Mouse (Mus musculus): ENCODE data around the gene Dusp5. TPM values are rescaled to one million over a fixed set of nuclear protein-coding genes. Genes with fewer than 3 reads are reported as not detected.

The Dusp5 gene
- polyA plus RNA-seq, 1 experiment from 2014 or later: 3.8 TPM

DNA sequence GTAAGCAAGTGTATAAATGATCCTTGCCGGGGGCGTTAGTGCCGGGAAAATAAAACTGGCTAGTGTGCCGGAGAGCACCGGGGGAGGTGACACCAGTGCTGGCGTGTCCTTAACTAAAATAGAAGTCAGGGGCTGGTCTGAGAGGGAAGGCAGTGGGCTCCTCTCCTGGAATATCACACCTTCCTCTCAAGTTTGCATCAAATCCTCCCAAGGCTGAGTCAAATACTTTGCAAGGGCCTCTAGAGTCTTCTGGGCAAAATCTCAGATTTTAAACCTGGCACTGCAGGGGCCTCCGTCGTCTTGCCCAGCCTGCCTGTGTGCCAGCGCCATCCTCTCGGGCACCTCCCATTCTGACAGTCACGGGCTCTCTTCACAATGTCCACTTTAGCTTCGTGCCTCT lies 22.1 kb downstream of the Dusp5 start:
- H3K4me1 ChIP-seq: peaks cover 7% of the 10 kb centered on the region; the same call in 1 of the 2 replicates
- no peaks in the 10 kb centered on the region for H3K36me3 ChIP-seq
- no peak for ATAC-seq (ENCODE audit: low FRiP score)
- no peaks in the 10 kb centered on the region for H3K27me3 ChIP-seq (replicated peaks)
- no peak overlapping the region for H3K4me3 ChIP-seq (replicated peaks)
- 82% methylated on average over 12 of the region's 12 CpGs for WGBS
- H3K9ac ChIP-seq (replicated peaks): no peak overlapping the region
- no peaks in the 10 kb centered on the region for H3K9me3 ChIP-seq (replicated peaks)
- H3K4me2 ChIP-seq: no peak overlapping the region
- no peak overlapping the region for H3K27ac ChIP-seq (replicated peaks)

- ATAC-seq (ENCODE audit: low FRiP score): no peak
- WGBS: 36% methylated on average over 10 of the region's 10 CpGs
These were observed 23.4 kb downstream of the Dusp5 start for GRCm38 (mm10) chr19:53552216-53552786.

DNA sequence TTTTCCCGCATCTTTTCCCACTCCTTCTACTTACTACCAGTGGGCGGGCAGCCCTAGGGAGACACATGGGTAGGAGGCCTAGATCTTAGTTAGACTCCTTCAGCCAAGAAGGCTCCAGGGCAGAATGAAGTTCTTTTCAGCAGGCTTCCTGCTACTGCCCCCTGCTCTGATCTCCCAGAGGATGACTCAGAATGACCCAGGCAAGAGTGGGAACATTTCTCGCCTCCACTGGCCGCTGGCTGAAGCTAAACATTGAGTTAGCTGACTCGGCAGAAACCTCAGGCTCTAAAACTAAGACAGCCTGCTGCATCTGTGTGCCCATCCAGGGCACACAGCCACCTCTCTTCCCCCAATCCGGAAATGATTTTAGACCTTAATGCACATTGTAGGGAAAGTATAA lies 23.9 kb downstream of the Dusp5 start:
- no peak for ATAC-seq (ENCODE audit: low FRiP score)
- Histone ChIP-seq H3K9ac (replicated peaks) (no peak overlapping the region), H3K36me3 (no peaks in the 10 kb centered on the region), H3K4me3 (replicated peaks) (no peak overlapping the region), H3K27me3 (replicated peaks) (no peaks in the 10 kb centered on the region), H3K4me1 (peaks cover 9% of the 10 kb centered on the region), H3K27ac (replicated peaks) (no peak overlapping the region), H3K4me2 (no peak overlapping the region), H3K9me3 (replicated peaks) (no peaks in the 10 kb centered on the region)
- 59% methylated on average over 6 of the region's 6 CpGs for WGBS

More at GRCm38 (mm10) chr19:53552216-53552786, 23.4 kb downstream of the Dusp5 start:
- Histone ChIP-seq H3K9ac (replicated peaks) (no peak overlapping the region), H3K4me2 (no peak overlapping the region), H3K27me3 (replicated peaks) (no peaks in the 10 kb centered on the region), H3K4me3 (replicated peaks) (no peak overlapping the region), H3K27ac (replicated peaks) (no peak overlapping the region), H3K4me1 (peaks cover 9% of the 10 kb centered on the region), H3K36me3 (no peaks in the 10 kb centered on the region), H3K9me3 (replicated peaks) (no peaks in the 10 kb centered on the region)

GRCm38 (mm10) chr19:53554402-53554801 lies 25.5 kb downstream of the Dusp5 start:
- no peak for ATAC-seq (ENCODE audit: low FRiP score)
- Histone ChIP-seq H3K4me2 (no peak overlapping the region), H3K4me3 (replicated peaks) (no peak overlapping the region), H3K9me3 (replicated peaks) (no peaks in the 10 kb centered on the region), H3K9ac (replicated peaks) (no peak overlapping the region), H3K4me1 (peaks cover 8% of the 10 kb centered on the region), H3K27me3 (replicated peaks) (no peaks in the 10 kb centered on the region), H3K27ac (replicated peaks) (no peak overlapping the region), H3K36me3 (no peaks in the 10 kb centered on the region)
- WGBS: 91% methylated on average over 11 of the region's 11 CpGs

- H3K27me3 ChIP-seq (replicated peaks): no peaks in the 10 kb centered on the region
- no peak for ATAC-seq (ENCODE audit: low FRiP score)
These were observed 26.2 kb downstream of the Dusp5 start for GRCm38 (mm10) chr19:53554981-53555616.

GRCm38 (mm10) chr19:53556841-53557240 lies 27.9 kb downstream of the Dusp5 start:
- no peak overlapping the region for H3K27ac ChIP-seq (replicated peaks)

More at GRCm38 (mm10) chr19:53554981-53555616, 26.2 kb downstream of the Dusp5 start:
- H3K4me1 ChIP-seq: peaks cover 8% of the 10 kb centered on the region
- no peak overlapping the region for H3K4me3 ChIP-seq (replicated peaks)
- WGBS: 75% methylated on average over 5 of the region's 5 CpGs
- no peak overlapping the region for H3K27ac ChIP-seq (replicated peaks)
- H3K9me3 ChIP-seq (replicated peaks): no peaks in the 10 kb centered on the region
- no peak overlapping the region for H3K9ac ChIP-seq (replicated peaks)
- no peak overlapping the region for H3K4me2 ChIP-seq
- no peaks in the 10 kb centered on the region for H3K36me3 ChIP-seq

GRCm38 (mm10) chr19:53557267-53557936 lies 28.5 kb downstream of the Dusp5 start:
- 24% methylated on average over 20 of the region's 20 CpGs for WGBS
- Histone ChIP-seq H3K4me1 (peaks cover 8% of the 10 kb centered on the region), H3K9me3 (replicated peaks) (no peaks in the 10 kb centered on the region), H3K27ac (replicated peaks) (no peak overlapping the region), H3K4me2 (peak overlapping the region; percentile 45), H3K36me3 (no peaks in the 10 kb centered on the region), H3K27me3 (replicated peaks) (no peaks in the 10 kb centered on the region), H3K9ac (replicated peaks) (no peak overlapping the region), H3K4me3 (replicated peaks) (no peak overlapping the region)
- no peak for ATAC-seq (ENCODE audit: low FRiP score)

More at GRCm38 (mm10) chr19:53556841-53557240, 27.9 kb downstream of the Dusp5 start:
- H3K36me3 ChIP-seq: no peaks in the 10 kb centered on the region
- no peak overlapping the region for H3K9ac ChIP-seq (replicated peaks)
- H3K4me1 ChIP-seq: peaks cover 8% of the 10 kb centered on the region
- H3K4me3 ChIP-seq (replicated peaks): no peak overlapping the region
- WGBS: 26% methylated on average over 6 of the region's 6 CpGs
- no peak for ATAC-seq (ENCODE audit: low FRiP score)
- peak overlapping the region; percentile 45 for H3K4me2 ChIP-seq
- no peaks in the 10 kb centered on the region for H3K27me3 ChIP-seq (replicated peaks)
- H3K9me3 ChIP-seq (replicated peaks): no peaks in the 10 kb centered on the region

GRCm38 (mm10) chr19:53560436-53560835 lies 31.5 kb downstream of the Dusp5 start:
- 84% methylated on average over 3 of the region's 3 CpGs for WGBS
- Histone ChIP-seq H3K27me3 (replicated peaks) (no peaks in the 10 kb centered on the region), H3K4me1 (peaks cover 8% of the 10 kb centered on the region), H3K9ac (replicated peaks) (no peak overlapping the region), H3K4me2 (no peak overlapping the region), H3K36me3 (no peaks in the 10 kb centered on the region), H3K27ac (replicated peaks) (no peak overlapping the region), H3K9me3 (replicated peaks) (no peaks in the 10 kb centered on the region), H3K4me3 (replicated peaks) (no peak overlapping the region)
- ATAC-seq (ENCODE audit: low FRiP score): no peak

DNA sequence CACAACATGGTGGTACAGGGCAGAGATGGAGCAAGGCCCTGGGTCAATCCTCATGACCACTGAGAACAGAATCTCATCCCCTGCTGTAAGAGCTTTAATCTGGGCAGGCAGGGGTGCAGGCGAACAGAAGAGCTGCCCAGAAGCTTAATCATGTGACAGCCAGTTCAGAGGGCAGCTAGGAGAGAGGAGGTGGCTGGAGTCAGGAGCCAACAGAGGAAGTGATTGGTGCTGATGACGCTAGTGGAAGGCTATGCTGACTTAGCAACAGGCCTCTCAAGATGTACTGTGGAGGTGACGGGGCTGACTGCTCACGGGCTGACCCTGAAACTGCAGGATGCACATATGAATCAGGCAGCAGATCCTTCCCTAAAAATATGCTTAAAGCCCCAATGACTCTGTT lies 35.3 kb downstream of the Dusp5 start:
- no peak overlapping the region for H3K27ac ChIP-seq (replicated peaks)
- no peak overlapping the region for H3K4me3 ChIP-seq (replicated peaks)
- H3K27me3 ChIP-seq (replicated peaks): no peaks in the 10 kb centered on the region
- ATAC-seq (ENCODE audit: low FRiP score): no peak
- H3K4me2 ChIP-seq: no peak overlapping the region
- H3K9me3 ChIP-seq (replicated peaks): no peaks in the 10 kb centered on the region
- no peaks in the 10 kb centered on the region for H3K36me3 ChIP-seq
- 60% methylated on average over 4 of the region's 4 CpGs for WGBS
- peaks cover 5% of the 10 kb centered on the region; the same call in 1 of the 2 replicates for H3K4me1 ChIP-seq
- no peak overlapping the region for H3K9ac ChIP-seq (replicated peaks)

GRCm38 (mm10) chr19:53565565-53566277 lies 36.8 kb downstream of the Dusp5 start:
- ATAC-seq (ENCODE audit: low FRiP score): no peak
- Histone ChIP-seq H3K9ac (replicated peaks) (no peak overlapping the region), H3K36me3 (no peaks in the 10 kb centered on the region), H3K9me3 (replicated peaks) (no peaks in the 10 kb centered on the region), H3K4me1 (peaks cover 5% of the 10 kb centered on the region; the same call in 1 of the 2 replicates), H3K27ac (replicated peaks) (no peak overlapping the region), H3K27me3 (replicated peaks) (no peaks in the 10 kb centered on the region), H3K4me2 (no peak overlapping the region), H3K4me3 (replicated peaks) (no peak overlapping the region)
- WGBS: 94% methylated on average over 14 of the region's 14 CpGs

GRCm38 (mm10) chr19:53567864-53568263 lies 39.0 kb downstream of the Dusp5 start:
- H3K4me3 ChIP-seq (replicated peaks): no peak overlapping the region
- H3K4me2 ChIP-seq: peak overlapping the region; percentile 42
- no peak for ATAC-seq (ENCODE audit: low FRiP score)
- no peak overlapping the region for H3K27ac ChIP-seq (replicated peaks)
- no peaks in the 10 kb centered on the region for H3K36me3 ChIP-seq
- no peaks in the 10 kb centered on the region for H3K9me3 ChIP-seq (replicated peaks)
- WGBS: 16% methylated on average over 11 of the region's 11 CpGs
- H3K9ac ChIP-seq (replicated peaks): no peak overlapping the region
- H3K4me1 ChIP-seq: peaks cover 5% of the 10 kb centered on the region; the same call in 1 of the 2 replicates
- no peaks in the 10 kb centered on the region for H3K27me3 ChIP-seq (replicated peaks)
